Mouse (Mus musculus): ENCODE measurements around the gene Fam199x. TPM values are rescaled to one million over a fixed set of nuclear protein-coding genes. Genes with fewer than 3 reads are reported as not detected.

Fam199x gene
- 0.97 TPM for polyA plus RNA-seq (2012; fragmentation: generic; extraction: Trizol)
- long read RNA-seq, experiment 1, result 0 reads
- long read RNA-seq, experiment 2, full-length matches to known transcripts, result 30 of 34 reads
- long read RNA-seq, experiment 2, partial matches to known transcripts, result 0 of 34 reads
- long read RNA-seq, experiment 2, other reads (novel, unspliced or antisense), result 4 of 34 reads

DNA sequence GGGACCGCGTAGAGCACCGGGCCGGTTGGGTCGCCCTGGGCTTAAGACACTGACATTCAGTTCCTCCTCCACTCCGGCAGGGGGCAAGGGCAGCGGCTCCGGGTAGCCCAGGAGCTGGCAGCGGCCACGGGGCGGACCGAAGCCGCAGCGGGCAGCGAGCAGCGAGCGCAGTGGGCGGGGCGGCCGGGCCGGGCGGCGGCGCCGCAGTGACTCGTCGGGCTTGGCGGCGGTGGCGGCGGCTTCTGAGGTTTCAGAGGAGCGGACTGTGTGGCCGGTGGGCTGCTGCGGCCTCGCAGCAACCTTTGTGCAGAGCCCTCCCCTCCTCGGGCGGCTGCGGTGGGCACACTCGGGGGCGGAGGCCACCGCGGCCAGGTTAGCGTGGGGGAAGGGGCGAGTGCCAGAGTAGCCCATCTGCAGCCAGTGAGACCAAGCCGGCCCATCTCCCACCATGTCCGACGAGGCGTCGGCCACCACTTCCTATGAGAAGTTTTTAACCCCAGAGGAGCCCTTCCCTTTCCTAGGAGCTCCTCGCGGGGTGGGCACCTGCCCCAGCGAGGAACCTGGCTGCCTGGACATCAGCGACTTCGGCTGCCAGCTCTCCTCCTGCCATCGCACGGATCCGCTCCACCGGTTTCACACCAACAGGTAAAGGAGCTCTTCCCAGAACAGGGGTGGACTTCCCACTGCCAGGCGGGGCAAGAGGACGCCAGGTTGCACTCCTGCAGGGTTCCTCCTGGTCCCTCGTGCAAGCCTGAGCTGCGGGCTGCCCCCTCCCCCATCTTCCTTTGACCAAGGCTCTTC is at the start of gene Fam199x:
Gene Fam199x, plus strand, starts transcription at position 170 of the 801 bp plus-strand sequence.
- Histone ChIP-seq H3K79me2 (ENCODE audit: control insufficient read depth, insufficient read depth) (peaks cover 25% of the 10 kb centered on the region), H3K4me3 (ENCODE audit: insufficient read depth, poor library complexity, severe bottlenecking) (peak within 1 kb of the TSS; percentile 48), H3ac (ENCODE audit: control insufficient read depth, insufficient read length, low read depth) (peak within 1 kb of the TSS; percentile 77), H3K79me3 (ENCODE audit: low read depth) (peaks cover 12% of the 10 kb centered on the region), H3K36me3 (ENCODE audit: control insufficient read depth, insufficient read depth) (no peaks in the 10 kb centered on the region), H3K27me3 (ENCODE audit: control insufficient read depth, insufficient read depth, insufficient read length) (no peaks in the 10 kb centered on the region)
- no peak for TF ChIP-seq FOSL1 (IDR thresholded peaks at IDR 0.05; ENCODE audit: insufficient read depth, low read length, poor library complexity, severe bottlenecking)
- TF ChIP-seq CTCF (IDR thresholded peaks at IDR 0.05; ENCODE audit: control insufficient read depth, insufficient read depth, insufficient read length), result peak; percentile 23

DNA sequence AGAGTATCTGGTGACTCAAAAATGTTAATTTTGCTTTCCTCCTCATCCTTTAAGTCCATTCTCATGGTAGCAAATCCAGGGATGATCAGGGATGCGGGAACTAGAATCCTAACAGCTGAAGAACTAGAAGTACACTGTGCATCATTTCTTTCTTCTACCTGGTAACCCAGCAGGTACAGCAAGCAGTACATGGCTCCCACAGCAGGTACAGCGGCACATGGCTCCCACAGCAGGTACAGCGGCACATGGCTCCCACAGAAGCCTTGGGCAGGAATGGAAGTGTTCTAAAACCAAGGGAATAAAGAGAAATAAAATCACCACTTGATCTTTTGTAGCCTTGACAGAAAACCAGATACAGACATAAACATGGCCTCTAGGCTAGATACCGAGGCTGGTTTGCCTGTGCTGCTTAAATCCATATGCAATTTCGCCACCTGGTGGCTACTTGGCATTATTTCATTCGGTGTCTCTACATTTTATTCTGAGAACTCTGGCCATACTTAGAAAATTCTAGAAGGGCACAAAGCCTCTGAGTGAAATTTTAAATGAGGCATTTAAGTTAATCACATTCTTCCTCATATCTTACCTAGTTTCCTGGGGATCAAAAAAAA is 34.2 kb upstream of the Fam199x start:
- no peak overlapping the region for H3K4me3 ChIP-seq (ENCODE audit: insufficient read depth, poor library complexity, severe bottlenecking)
- TF ChIP-seq USF1 (IDR thresholded peaks at IDR 0.05; ENCODE audit: low read depth) (no peak), CEBPB (IDR thresholded peaks at IDR 0.05; ENCODE audit: low read depth) (no peak), MAX (IDR thresholded peaks at IDR 0.05) (no peak), FOSL1 (IDR thresholded peaks at IDR 0.05; ENCODE audit: insufficient read depth, low read length, poor library complexity, severe bottlenecking) (no peak), MYOG (IDR thresholded peaks at IDR 0.05; ENCODE audit: control insufficient read depth, extremely low read depth, insufficient read length) (no peak), CTCF (IDR thresholded peaks at IDR 0.05; ENCODE audit: control insufficient read depth, insufficient read depth, insufficient read length) (no peak), MYOD1 (IDR thresholded peaks at IDR 0.05; ENCODE audit: control insufficient read depth, insufficient read length, low read depth) (no peak)
- no peak overlapping the region for H3ac ChIP-seq (ENCODE audit: control insufficient read depth, insufficient read length, low read depth)
- no peaks in the 10 kb centered on the region for H3K79me3 ChIP-seq (ENCODE audit: low read depth)
- H3K36me3 ChIP-seq (ENCODE audit: control insufficient read depth, insufficient read depth), result no peaks in the 10 kb centered on the region
- no peaks in the 10 kb centered on the region for H3K79me2 ChIP-seq (ENCODE audit: control insufficient read depth, insufficient read depth)
- no peaks in the 10 kb centered on the region for H3K27me3 ChIP-seq (ENCODE audit: control insufficient read depth, insufficient read depth, insufficient read length)

DNA sequence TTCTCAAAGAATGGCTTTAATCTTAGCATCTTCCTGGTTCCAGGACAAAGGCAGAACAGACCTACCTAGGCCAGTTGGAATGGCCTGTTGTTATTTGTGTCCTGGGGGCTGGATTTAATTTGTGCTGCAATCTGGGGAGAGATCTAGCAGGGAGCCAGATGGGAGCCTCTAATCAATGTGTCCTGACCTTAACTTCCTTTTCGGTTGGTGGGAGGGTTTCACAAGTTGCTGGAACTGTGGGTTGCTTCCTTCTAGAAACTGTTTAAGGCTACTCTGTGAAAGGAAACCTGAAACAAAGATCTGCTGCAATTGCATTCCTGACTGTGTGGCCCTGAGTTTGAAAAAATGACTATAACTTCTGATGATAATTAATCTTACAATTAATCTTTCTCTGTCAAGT is 31.7 kb upstream of the Fam199x start:
- Histone ChIP-seq H3K79me3 (ENCODE audit: low read depth) (no peaks in the 10 kb centered on the region), H3K4me3 (ENCODE audit: insufficient read depth, poor library complexity, severe bottlenecking) (no peak overlapping the region), H3ac (ENCODE audit: control insufficient read depth, insufficient read length, low read depth) (no peak overlapping the region), H3K36me3 (ENCODE audit: control insufficient read depth, insufficient read depth) (no peaks in the 10 kb centered on the region), H3K79me2 (ENCODE audit: control insufficient read depth, insufficient read depth) (no peaks in the 10 kb centered on the region), H3K27me3 (ENCODE audit: control insufficient read depth, insufficient read depth, insufficient read length) (no peaks in the 10 kb centered on the region)
- no peak for TF ChIP-seq CTCF (IDR thresholded peaks at IDR 0.05; ENCODE audit: control insufficient read depth, insufficient read depth, insufficient read length)
- no peak for TF ChIP-seq MYOG (IDR thresholded peaks at IDR 0.05; ENCODE audit: control insufficient read depth, extremely low read depth, insufficient read length)
- TF ChIP-seq FOSL1 (IDR thresholded peaks at IDR 0.05; ENCODE audit: insufficient read depth, low read length, poor library complexity, severe bottlenecking), result no peak
- TF ChIP-seq CEBPB (IDR thresholded peaks at IDR 0.05; ENCODE audit: low read depth), result no peak
- no peak for TF ChIP-seq MYOD1 (IDR thresholded peaks at IDR 0.05; ENCODE audit: control insufficient read depth, insufficient read length, low read depth)
- TF ChIP-seq USF1 (IDR thresholded peaks at IDR 0.05; ENCODE audit: low read depth), result no peak
- TF ChIP-seq MAX (IDR thresholded peaks at IDR 0.05), result no peak

DNA sequence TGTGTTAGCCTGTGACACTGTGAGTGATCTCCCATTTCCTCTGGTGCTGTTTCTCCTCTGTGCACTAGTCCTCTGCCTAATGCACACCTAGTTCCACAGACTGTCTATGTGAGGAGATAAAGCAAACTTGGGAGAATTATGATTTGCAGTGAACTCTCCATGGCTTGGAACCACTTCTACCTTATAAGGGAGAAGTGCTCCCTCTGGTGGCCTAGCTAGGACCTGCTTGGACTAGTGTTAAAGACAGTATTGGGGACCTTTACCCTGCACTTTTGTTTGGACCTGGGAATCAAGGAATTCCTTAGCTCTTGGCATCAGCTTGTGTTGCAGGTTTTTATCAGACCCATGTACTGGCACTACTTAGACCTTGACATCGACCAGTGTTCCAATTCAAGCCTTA is 30.1 kb upstream of the Fam199x start:
- Histone ChIP-seq H3K79me3 (ENCODE audit: low read depth) (no peaks in the 10 kb centered on the region), H3K4me3 (ENCODE audit: insufficient read depth, poor library complexity, severe bottlenecking) (no peak overlapping the region)
- TF ChIP-seq CEBPB (IDR thresholded peaks at IDR 0.05; ENCODE audit: low read depth), result no peak
- TF ChIP-seq MYOG (IDR thresholded peaks at IDR 0.05; ENCODE audit: control insufficient read depth, extremely low read depth, insufficient read length), result no peak
- TF ChIP-seq CTCF (IDR thresholded peaks at IDR 0.05; ENCODE audit: control insufficient read depth, insufficient read depth, insufficient read length), result no peak
- no peak for TF ChIP-seq MYOD1 (IDR thresholded peaks at IDR 0.05; ENCODE audit: control insufficient read depth, insufficient read length, low read depth)
- no peak for TF ChIP-seq USF1 (IDR thresholded peaks at IDR 0.05; ENCODE audit: low read depth)
- no peak for TF ChIP-seq FOSL1 (IDR thresholded peaks at IDR 0.05; ENCODE audit: insufficient read depth, low read length, poor library complexity, severe bottlenecking)
- TF ChIP-seq MAX (IDR thresholded peaks at IDR 0.05), result no peak

DNA sequence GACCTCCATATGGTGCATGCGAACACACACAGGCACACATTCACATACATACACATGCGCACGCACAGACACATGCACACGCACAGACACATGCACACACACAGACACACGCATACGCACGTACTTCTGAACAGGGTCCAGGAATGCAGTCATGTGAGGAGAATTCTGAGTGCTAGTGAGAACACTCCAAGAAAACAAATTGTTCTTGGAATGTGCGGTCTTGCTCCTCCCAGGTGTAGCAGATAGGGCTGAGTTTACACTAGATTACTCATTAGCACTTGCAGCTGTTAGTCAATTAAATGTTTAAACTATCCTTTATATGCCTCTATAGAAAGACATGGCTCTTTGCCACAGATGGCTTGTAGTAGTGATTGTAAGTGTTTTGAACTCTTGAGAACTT is 18.5 kb upstream of the Fam199x start:
- H3K79me3 ChIP-seq (ENCODE audit: low read depth), result peaks cover 1% of the 10 kb centered on the region
- H3K27me3 ChIP-seq (ENCODE audit: control insufficient read depth, insufficient read depth, insufficient read length), result no peaks in the 10 kb centered on the region
- no peaks in the 10 kb centered on the region for H3K36me3 ChIP-seq (ENCODE audit: control insufficient read depth, insufficient read depth)
- H3ac ChIP-seq (ENCODE audit: control insufficient read depth, insufficient read length, low read depth), result no peak overlapping the region
- H3K79me2 ChIP-seq (ENCODE audit: control insufficient read depth, insufficient read depth), result no peaks in the 10 kb centered on the region
- H3K4me3 ChIP-seq (ENCODE audit: insufficient read depth, poor library complexity, severe bottlenecking), result no peak overlapping the region
- TF ChIP-seq CEBPB (IDR thresholded peaks at IDR 0.05; ENCODE audit: low read depth), result no peak
- TF ChIP-seq MYOD1 (IDR thresholded peaks at IDR 0.05; ENCODE audit: control insufficient read depth, insufficient read length, low read depth), result no peak
- no peak for TF ChIP-seq USF1 (IDR thresholded peaks at IDR 0.05; ENCODE audit: low read depth)
- TF ChIP-seq FOSL1 (IDR thresholded peaks at IDR 0.05; ENCODE audit: insufficient read depth, low read length, poor library complexity, severe bottlenecking), result no peak
- no peak for TF ChIP-seq MAX (IDR thresholded peaks at IDR 0.05)
- TF ChIP-seq CTCF (IDR thresholded peaks at IDR 0.05; ENCODE audit: control insufficient read depth, insufficient read depth, insufficient read length), result no peak

More for the DNA sequence above, 30.1 kb upstream of the Fam199x start:
- H3ac ChIP-seq (ENCODE audit: control insufficient read depth, insufficient read length, low read depth), result no peak overlapping the region
- no peaks in the 10 kb centered on the region for H3K79me2 ChIP-seq (ENCODE audit: control insufficient read depth, insufficient read depth)
- H3K27me3 ChIP-seq (ENCODE audit: control insufficient read depth, insufficient read depth, insufficient read length), result no peaks in the 10 kb centered on the region
- no peaks in the 10 kb centered on the region for H3K36me3 ChIP-seq (ENCODE audit: control insufficient read depth, insufficient read depth)
